Mouse (Mus musculus): ENCODE data around the gene Trp53rkb. TPM values are rescaled to one million over a fixed set of nuclear protein-coding genes. Genes with fewer than 3 reads are reported as not detected.
A peak's percentile ranks its signal among the peaks of the same experiment; 100 is the strongest.

Gene Trp53rkb
- polyA plus RNA-seq, 1 experiment = 3.7 TPM

- 66% methylated on average over 5 of the region's 5 CpGs for WGBS
- peaks cover 3% of the 10 kb centered on the region; the same call in 1 of the 2 replicates for H3K4me1 ChIP-seq (ENCODE audit: control insufficient read depth, insufficient read depth, low read length)
- no peak overlapping the region for H3K27ac ChIP-seq (ENCODE audit: insufficient read depth, low read depth, low read length)
- no peak for TF ChIP-seq POLR2A (IDR thresholded peaks at IDR 0.05; ENCODE audit: low read depth, low read length)
- no peak for TF ChIP-seq CTCF (conservative IDR thresholded peaks at IDR 0.05; ENCODE audit: insufficient read depth, insufficient read length, low read depth, low read length)
- no peaks in the 10 kb centered on the region for H3K27me3 ChIP-seq (replicated peaks; ENCODE audit: control insufficient read depth, insufficient read depth, low read length)
- no peak for DNase-seq
- no peak overlapping the region for H3K4me3 ChIP-seq (ENCODE audit: insufficient read depth, low read depth, low read length)
- H3K36me3 ChIP-seq (ENCODE audit: control insufficient read depth, insufficient read depth, low read length) = peaks cover 2% of the 10 kb centered on the region; the same call in 1 of the 2 replicates
Measured at GRCm38 (mm10) chr2:166830350-166830749, 38.0 kb downstream of the Trp53rkb start.

- Histone ChIP-seq H3K36me3 (ENCODE audit: control insufficient read depth, insufficient read depth, low read length) (peaks cover 4% of the 10 kb centered on the region), H3K4me1 (ENCODE audit: control insufficient read depth, insufficient read depth, low read length) (peaks cover 3% of the 10 kb centered on the region; the same call in 1 of the 2 replicates), H3K27ac (ENCODE audit: insufficient read depth, low read depth, low read length) (no peak overlapping the region), H3K4me3 (ENCODE audit: insufficient read depth, low read depth, low read length) (no peak overlapping the region), H3K27me3 (replicated peaks; ENCODE audit: control insufficient read depth, insufficient read depth, low read length) (no peaks in the 10 kb centered on the region)
- 76% methylated on average over 2 of the region's 2 CpGs for WGBS
- no peak for TF ChIP-seq POLR2A (IDR thresholded peaks at IDR 0.05; ENCODE audit: low read depth, low read length)
- TF ChIP-seq CTCF (conservative IDR thresholded peaks at IDR 0.05; ENCODE audit: insufficient read depth, insufficient read length, low read depth, low read length) = no peak
- DNase-seq = peak; percentile 61
Measured at GRCm38 (mm10) chr2:166834091-166834490, 41.8 kb downstream of the Trp53rkb start.

- H3K36me3 ChIP-seq (ENCODE audit: control insufficient read depth, insufficient read depth, low read length) = peaks cover 4% of the 10 kb centered on the region
- H3K4me3 ChIP-seq (ENCODE audit: insufficient read depth, low read depth, low read length) = no peak overlapping the region
- TF ChIP-seq POLR2A (IDR thresholded peaks at IDR 0.05; ENCODE audit: low read depth, low read length) (no peak), CTCF (conservative IDR thresholded peaks at IDR 0.05; ENCODE audit: insufficient read depth, insufficient read length, low read depth, low read length) (no peak)
- no peaks in the 10 kb centered on the region for H3K27me3 ChIP-seq (replicated peaks; ENCODE audit: control insufficient read depth, insufficient read depth, low read length)
- WGBS = 91% methylated on average over 4 of the region's 4 CpGs
- H3K4me1 ChIP-seq (ENCODE audit: control insufficient read depth, insufficient read depth, low read length) = peaks cover 3% of the 10 kb centered on the region; the same call in 1 of the 2 replicates
- DNase-seq = no peak
- H3K27ac ChIP-seq (ENCODE audit: insufficient read depth, low read depth, low read length) = no peak overlapping the region
Measured at GRCm38 (mm10) chr2:166834796-166835195, 42.5 kb downstream of the Trp53rkb start.

GRCm38 (mm10) chr2:166835581-166835980 lies 43.2 kb downstream of the Trp53rkb start:
- 72% methylated on average over 5 of the region's 5 CpGs for WGBS
- Histone ChIP-seq H3K4me3 (ENCODE audit: insufficient read depth, low read depth, low read length) (no peak overlapping the region), H3K36me3 (ENCODE audit: control insufficient read depth, insufficient read depth, low read length) (peaks cover 4% of the 10 kb centered on the region), H3K27me3 (replicated peaks; ENCODE audit: control insufficient read depth, insufficient read depth, low read length) (no peaks in the 10 kb centered on the region), H3K4me1 (ENCODE audit: control insufficient read depth, insufficient read depth, low read length) (peaks cover 3% of the 10 kb centered on the region; the same call in 1 of the 2 replicates), H3K27ac (ENCODE audit: insufficient read depth, low read depth, low read length) (no peak overlapping the region)
- DNase-seq = no peak
- TF ChIP-seq POLR2A (IDR thresholded peaks at IDR 0.05; ENCODE audit: low read depth, low read length) (no peak), CTCF (conservative IDR thresholded peaks at IDR 0.05; ENCODE audit: insufficient read depth, insufficient read length, low read depth, low read length) (no peak)

GRCm38 (mm10) chr2:166841813-166842212 lies 49.5 kb downstream of the Trp53rkb start:
- DNase-seq = no peak
- H3K4me1 ChIP-seq (ENCODE audit: control insufficient read depth, insufficient read depth, low read length) = no peaks in the 10 kb centered on the region
- no peak overlapping the region for H3K27ac ChIP-seq (ENCODE audit: insufficient read depth, low read depth, low read length)
- WGBS = 93% methylated on average over 4 of the region's 4 CpGs
- H3K36me3 ChIP-seq (ENCODE audit: control insufficient read depth, insufficient read depth, low read length) = peaks cover 2% of the 10 kb centered on the region
- no peak overlapping the region for H3K4me3 ChIP-seq (ENCODE audit: insufficient read depth, low read depth, low read length)
- H3K27me3 ChIP-seq (replicated peaks; ENCODE audit: control insufficient read depth, insufficient read depth, low read length) = no peaks in the 10 kb centered on the region
- TF ChIP-seq POLR2A (IDR thresholded peaks at IDR 0.05; ENCODE audit: low read depth, low read length) (no peak), CTCF (conservative IDR thresholded peaks at IDR 0.05; ENCODE audit: insufficient read depth, insufficient read length, low read depth, low read length) (no peak)

Other genes with a start within 250 kb of the Trp53rkb start
- gene Prex1, start 78.7 kb upstream of the Trp53rkb start, polyA plus RNA-seq (2012; rRNA removed) = 12.2 and 14.5 TPM in 2 replicates
- 17.9 and 18.7 TPM in 2 replicates for gene Arfgef2, start 13.1 kb downstream of the Trp53rkb start, polyA plus RNA-seq (2012; rRNA removed)
- 15.8 TPM in 2 replicates for gene Cse1l, start 113.5 kb downstream of the Trp53rkb start, polyA plus RNA-seq (2012; rRNA removed)
- 25.7 and 34.2 TPM in 2 replicates for gene Stau1, start 203.8 kb downstream of the Trp53rkb start, polyA plus RNA-seq (2012; rRNA removed)
- 14.9 and 15.0 TPM in 2 replicates for gene Ddx27, start 222.7 kb downstream of the Trp53rkb start, polyA plus RNA-seq (2012; rRNA removed)